Mouse (Mus musculus) brain, embryonic 14.5 days (tissue): ENCODE data around the gene Gstk1.

Experiments used
- CTCF ChIP-seq: fragments of 200-500 bp; IDR thresholded peaks from 2 replicates; pipeline ENCODE4 v1.5.1; 2012; ENCODE audit warnings: inconsistent platforms, mild to moderate bottlenecking, moderate library complexity, borderline replicate concordance; ENCODE audit not compliant: insufficient read depth, insufficient read length; ENCODE audit errors: extremely low read depth
- POLR2A ChIP-seq: fragments of 200-500 bp; IDR thresholded peaks from 2 replicates; pipeline ENCODE4 v1.6.1; 2012; ENCODE audit warnings: mild to moderate bottlenecking, inconsistent platforms, borderline replicate concordance; ENCODE audit not compliant: poor library complexity, insufficient read depth, insufficient read length, severe bottlenecking; ENCODE audit errors: extremely low read depth

GRCm38 (mm10) chr6:42299362-42299761 lies 53.6 kb downstream of the Gstk1 start:
- no peak for TF ChIP-seq CTCF
- TF ChIP-seq POLR2A: no peak
